In the genomic region with DNA sequence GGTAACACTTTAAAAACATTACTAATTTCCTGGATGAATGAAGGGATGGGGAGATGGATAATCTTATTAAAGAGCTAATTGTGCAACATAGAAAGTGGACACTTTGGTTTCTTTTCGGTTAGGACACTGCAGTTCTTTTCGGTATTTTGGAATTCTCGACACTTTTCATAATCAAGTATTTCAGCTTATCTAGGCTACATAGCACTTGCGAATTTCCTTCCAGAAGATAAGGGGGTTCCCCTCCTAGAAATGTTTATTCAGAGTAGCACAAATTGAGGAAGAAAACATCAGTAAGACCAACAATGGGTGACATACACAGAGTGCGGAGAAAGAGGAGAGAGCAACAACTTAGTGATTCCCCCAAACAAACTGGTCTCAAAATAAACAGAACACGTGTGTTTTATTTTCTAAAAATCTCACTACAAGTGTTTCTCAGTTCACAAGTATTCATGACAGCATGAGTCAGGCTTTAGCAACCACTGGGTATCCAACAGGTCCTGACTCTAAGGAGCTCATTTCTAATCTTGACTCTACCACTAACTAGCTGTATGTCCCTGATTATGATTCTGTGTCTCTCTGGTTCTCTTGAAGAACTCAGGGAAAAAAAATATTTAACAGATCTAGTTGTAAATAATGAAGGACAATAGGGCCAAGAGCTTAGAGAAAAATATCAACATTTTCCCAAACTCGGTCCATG, we compare ENCODE assay signal across 8 mouse cellular contexts. TPM values are rescaled to one million over a fixed set of nuclear protein-coding genes. Genes with fewer than 3 reads are reported as not detected.
DNase-seq lines count a peak whose midpoint lies in the region; TF ChIP-seq lines count a peak whose summit lies in the region.

No protein-coding gene starts in this region.

- TF ChIP-seq CTCF in heart, adult 2 months (IDR thresholded peaks at IDR 0.05): no peak
- TF ChIP-seq CTCF in MEL (IDR thresholded peaks at IDR 0.05 in 2 of 3, conservative IDR thresholded peaks at IDR 0.05 in 1 of 3; ENCODE audit: control insufficient read depth in 1 of 3, insufficient read depth in 1 of 3, low read depth in 2 of 3, low read length in 3 of 3, poor library complexity in 1 of 3, severe bottlenecking in 1 of 3): no peak

- no peak for TF ChIP-seq EP300 in heart, adult 2 months (IDR thresholded peaks at IDR 0.05; ENCODE audit: insufficient read depth, low read depth, low read length)
- TF ChIP-seq EP300 in MEL (IDR thresholded peaks at IDR 0.05; ENCODE audit: low read depth in 1 of 2, low read length in 2 of 2): peak; percentile 75 to 88

- no peak for DNase-seq in heart, adult 2 months
- no peak for DNase-seq in heart, postnatal 36 days
- peak; percentile 72 for DNase-seq in MEL (ENCODE audit: low read depth, low spot score)
- no peak for DNase-seq in hindbrain, embryonic 10.5 days (ENCODE audit: low spot score)
- no peak for DNase-seq in midbrain, embryonic 10.5 days (ENCODE audit: low spot score)
- DNase-seq in layer of hippocampus, postnatal 36 days: no peak
- no peak for DNase-seq in left cerebral cortex, adult 11 months (ENCODE audit: low spot score)
- DNase-seq in gastrocnemius, postnatal 4 days (ENCODE audit: low spot score in 2 of 2): no peak

- intact Hi-C loops in heart, adult 2 months (cut with DNase I): loop anchor here (10.0 kb wide), 1 partner anchor 311 kb away; a partner anchor contains a TSS
- intact Hi-C loops in heart, postnatal 36 days (cut with DNase I): no loop called here

- H3K36me3 ChIP-seq in heart, adult 2 months (ENCODE audit: control insufficient read depth, insufficient read depth, low read length): peaks cover 15% of the 10 kb centered on the region
- peaks cover 4 to 40% of the 10 kb centered on the region in 2 experiments for H3K36me3 ChIP-seq in MEL (ENCODE audit: control insufficient read depth in 1 of 2, insufficient read depth in 2 of 2, low read length in 2 of 2)
- no peaks in the 10 kb centered on the region for H3K36me3 ChIP-seq in hindbrain, embryonic 10.5 days
- H3K36me3 ChIP-seq in midbrain, embryonic 10.5 days: no peaks in the 10 kb centered on the region; the same call in 1 of the 2 replicates

- peaks cover 10% of the 10 kb centered on the region for H3K79me2 ChIP-seq in heart, adult 2 months (replicated peaks; ENCODE audit: control insufficient read depth, insufficient read depth, low read length)
- H3K79me2 ChIP-seq in MEL (ENCODE audit: control insufficient read depth, insufficient read depth, low read length, poor library complexity): peaks cover 41% of the 10 kb centered on the region

- H3K27ac ChIP-seq in heart, adult 2 months: peak overlapping the region; percentile 32
- H3K27ac ChIP-seq in MEL (ENCODE audit: control insufficient read depth, low read depth, low read length): peak overlapping the region; percentile 72
- peak overlapping the region; percentile 98; the same call in 1 of the 2 replicates for H3K27ac ChIP-seq in hindbrain, embryonic 10.5 days
- no peak overlapping the region for H3K27ac ChIP-seq in midbrain, embryonic 10.5 days (replicated peaks)

- no peaks in the 10 kb centered on the region for H3K27me3 ChIP-seq in heart, adult 2 months (ENCODE audit: control insufficient read depth, insufficient read depth, low read length)
- no peaks in the 10 kb centered on the region for H3K27me3 ChIP-seq in MEL (ENCODE audit: control insufficient read depth in 1 of 2, insufficient read depth in 2 of 2, low read length in 2 of 2)
- no peaks in the 10 kb centered on the region for H3K27me3 ChIP-seq in hindbrain, embryonic 10.5 days (ENCODE audit: insufficient read depth, poor library complexity, severe bottlenecking)
- H3K27me3 ChIP-seq in midbrain, embryonic 10.5 days (ENCODE audit: low read depth, poor library complexity, severe bottlenecking): no peaks in the 10 kb centered on the region

- TF ChIP-seq RAD21 in MEL (IDR thresholded peaks at IDR 0.05; ENCODE audit: low read depth, low read length): no peak

- no peaks in the 10 kb centered on the region for H3K9me3 ChIP-seq in MEL (replicated peaks; ENCODE audit: insufficient read depth, low read length)
- no peaks in the 10 kb centered on the region for H3K9me3 ChIP-seq in hindbrain, embryonic 10.5 days
- H3K9me3 ChIP-seq in midbrain, embryonic 10.5 days (replicated peaks): no peaks in the 10 kb centered on the region

- no peak for TF ChIP-seq POLR2A in heart, adult 2 months (IDR thresholded peaks at IDR 0.05; ENCODE audit: insufficient read depth, low read depth, low read length)
- no peak for TF ChIP-seq POLR2A in MEL (IDR thresholded peaks at IDR 0.05; ENCODE audit: control insufficient read depth in 1 of 2, insufficient read depth in 1 of 2, low read depth in 1 of 2, low read length in 2 of 2, poor library complexity in 1 of 2)

- 21% methylated on average over 7 of the region's 7 CpGs for WGBS in heart, adult 2 months
- WGBS in hindbrain, embryonic 10.5 days: 88% methylated on average over 7 of the region's 7 CpGs
- WGBS in midbrain, embryonic 10.5 days: 88% methylated on average over 7 of the region's 7 CpGs

- peaks cover 13% of the 10 kb centered on the region for H3K4me1 ChIP-seq in heart, adult 2 months (ENCODE audit: control insufficient read depth, insufficient read depth, low read length)
- H3K4me1 ChIP-seq in MEL (ENCODE audit: control insufficient read depth in 1 of 2, insufficient read depth in 2 of 2, low read length in 2 of 2): peaks cover 42 to 43% of the 10 kb centered on the region in 2 experiments
- H3K4me1 ChIP-seq in hindbrain, embryonic 10.5 days (replicated peaks): peaks cover 23% of the 10 kb centered on the region
- H3K4me1 ChIP-seq in midbrain, embryonic 10.5 days: peaks cover 29% of the 10 kb centered on the region

- peak overlapping the region; percentile 81 for H3K4me3 ChIP-seq in heart, adult 2 months
- peak overlapping the region; percentile 78 to 83 for H3K4me3 ChIP-seq in MEL (ENCODE audit: control insufficient read depth in 1 of 2, insufficient read depth in 1 of 2, low read depth in 2 of 2, low read length in 2 of 2)
- peak overlapping the region; percentile 84 for H3K4me3 ChIP-seq in hindbrain, embryonic 10.5 days
- H3K4me3 ChIP-seq in midbrain, embryonic 10.5 days: peak overlapping the region; percentile 88

- H3K9ac ChIP-seq in heart, adult 2 months (ENCODE audit: low read depth, low read length): peak overlapping the region; percentile 93; the same call in 1 of the 2 replicates
- H3K9ac ChIP-seq in MEL (ENCODE audit: control insufficient read depth, low read depth, low read length, poor library complexity, severe bottlenecking): peak overlapping the region; percentile 85

TF ChIP-seq in MEL, 35 proteins besides CTCF, POLR2A, EP300 and RAD21 (continues in another document):
- no peak for TF ChIP-seq ZC3H11A (IDR thresholded peaks at IDR 0.05; ENCODE audit: low read depth, low read length)
- TF ChIP-seq ELF1 (IDR thresholded peaks at IDR 0.05; ENCODE audit: low read depth, low read length): 0 out of 2 replicates have a peak, but pooled peaks have one; percentile 7
- peak; percentile 61 for TF ChIP-seq RCOR1 (IDR thresholded peaks at IDR 0.05; ENCODE audit: low read depth, low read length)
- TF ChIP-seq GABPA (IDR thresholded peaks at IDR 0.05; ENCODE audit: low read depth, low read length): peak; percentile 72; the same call in 1 of the 2 replicates
- peak; percentile 78 for TF ChIP-seq MAX (IDR thresholded peaks at IDR 0.05; ENCODE audit: low read length)
- no peak for TF ChIP-seq MAZ (IDR thresholded peaks at IDR 0.05; ENCODE audit: low read depth, low read length)
- no peak for TF ChIP-seq NRF1 (IDR thresholded peaks at IDR 0.05; ENCODE audit: insufficient read depth, low read depth, low read length, poor library complexity, severe bottlenecking)
- no peak for TF ChIP-seq ZKSCAN1 (IDR thresholded peaks at IDR 0.05; ENCODE audit: low read depth, low read length)
- TF ChIP-seq SIN3A (IDR thresholded peaks at IDR 0.05; ENCODE audit: low read length): peak; percentile 80
- no peak; the same call in 1 of the 2 replicates for TF ChIP-seq KAT2A (conservative IDR thresholded peaks at IDR 0.05; ENCODE audit: low read depth, low read length)
- TF ChIP-seq SMC3 (IDR thresholded peaks at IDR 0.05; ENCODE audit: low read depth, low read length): no peak
- TF ChIP-seq MXI1 (IDR thresholded peaks at IDR 0.05; ENCODE audit: low read depth, low read length): peak; percentile 66
- no peak for TF ChIP-seq MEF2A (IDR thresholded peaks at IDR 0.05; ENCODE audit: extremely low read depth, insufficient replicate concordance, low read depth, low read length, poor library complexity, severe bottlenecking)
- 0 out of 2 replicates have a peak, but pooled peaks have one; percentile 25 for TF ChIP-seq TBP (IDR thresholded peaks at IDR 0.05; ENCODE audit: low read depth, low read length)
- TF ChIP-seq GATA1 (IDR thresholded peaks at IDR 0.05; ENCODE audit: low read depth, low read length): peak; percentile 91
- no peak for TF ChIP-seq POLR2AphosphoS5 (IDR thresholded peaks at IDR 0.05; ENCODE audit: borderline replicate concordance, low read depth, low read length)
- TF ChIP-seq ETS1 (IDR thresholded peaks at IDR 0.05; ENCODE audit: low read depth, low read length): peak; percentile 83
- TF ChIP-seq JUND (IDR thresholded peaks at IDR 0.05; ENCODE audit: low read depth, low read length): no peak
- TF ChIP-seq USF1 (IDR thresholded peaks at IDR 0.05; ENCODE audit: low read depth, low read length): no peak
- TF ChIP-seq BHLHE40 (IDR thresholded peaks at IDR 0.05; ENCODE audit: borderline replicate concordance, low read depth, low read length): peak; percentile 64; the same call in 1 of the 2 replicates
- TF ChIP-seq TCF12 (IDR thresholded peaks at IDR 0.05; ENCODE audit: low read depth, low read length): peak; percentile 76
- no peak for TF ChIP-seq UBTF (IDR thresholded peaks at IDR 0.05; ENCODE audit: borderline replicate concordance, insufficient read depth, low read depth, low read length)
- TF ChIP-seq POLR2AphosphoS2 (IDR thresholded peaks at IDR 0.05; ENCODE audit: low read length): no peak
- no peak for TF ChIP-seq CHD2 (IDR thresholded peaks at IDR 0.05; ENCODE audit: low read length)
- TF ChIP-seq MYC (IDR thresholded peaks at IDR 0.05; ENCODE audit: low read depth, low read length): peak; percentile 33; the same call in 1 of the 2 replicates

RNA-seq across cellular contexts. Expression of a gene that starts 1.5 kb away (rescaled TPM):
- total RNA-seq in heart, adult 2 months (2021): 100 to 1,000 TPM; 236 to 262 TPM
- 122 and 158 TPM in 2 replicates for polyA plus RNA-seq in heart, adult 2 months (2012; rRNA removed)
- 100 to 1,000 TPM; 239 to 279 TPM for total RNA-seq in heart, postnatal 36 days (2021)
- total RNA-seq in MEL (2012; rRNA removed): 36.4 and 48.3 TPM in 2 replicates
- polyA plus RNA-seq in MEL (2012; ENCODE audit: insufficient read depth in 1 of 2, insufficient read length in 2 of 2, low read depth in 1 of 2, low replicate concordance in 2 of 2, missing spikeins in 1 of 2): 10 to 100 TPM; 74.3 to 82.0 TPM
- polyA plus RNA-seq in hindbrain, embryonic 10.5 days (2016; fragmentation: Nextera tagmentation; extraction: Ambion mirVana): 94.9 and 101 TPM in 2 replicates
- polyA plus RNA-seq in midbrain, embryonic 10.5 days (2016; fragmentation: Nextera tagmentation; extraction: Ambion mirVana): 102 and 115 TPM in 2 replicates
- total RNA-seq in layer of hippocampus, postnatal 36 days (2021): 10 to 100 TPM; 50.4 to 60.1 TPM
- 100 to 1,000 TPM; 102 to 103 TPM for total RNA-seq in gastrocnemius, postnatal 4 days (2021)
